ENCODE assay signal across 9 mouse cellular contexts in genomic region chr5:37091171-37091628, GRCm38 (mm10). TPM values are rescaled to one million over a fixed set of nuclear protein-coding genes. Genes with fewer than 3 reads are reported as not detected.
DNase-seq lines count a peak whose midpoint lies in the region; ATAC-seq and TF ChIP-seq lines count a peak whose summit lies in the region.
"Had no signal": no experiment of that assay in that cellular context is flagged by ENCODE, and none has a peak within 500 bp of the region (broad histone marks: within the 10 kb centered on the region; RNA-seq: fewer than 3 reads in every experiment).

No protein-coding gene starts in this region.

- H3K4me2 ChIP-seq in intestine, postnatal 0 days (replicated peaks; ENCODE audit: low read depth), result peak overlapping the region; percentile 52
- H3K4me2 ChIP-seq in stomach, embryonic 16.5 days (ENCODE audit: low read depth, low read length), result peak overlapping the region; percentile 46

- H3K27me3 ChIP-seq in intestine, postnatal 0 days (replicated peaks; ENCODE audit: control insufficient read depth, insufficient read depth, low read length), result no peaks in the 10 kb centered on the region
- H3K27me3 ChIP-seq in stomach, embryonic 16.5 days (ENCODE audit: control insufficient read depth, insufficient read depth, low read length), result peaks cover 17% of the 10 kb centered on the region

- intact Hi-C loops in left cerebral cortex, adult 2 months (cut with DNase I), result no loop called here

- peak overlapping the region; percentile 20 for H3K4me3 ChIP-seq in intestine, postnatal 0 days (ENCODE audit: low read depth, low read length)
- peak overlapping the region; percentile 37 for H3K4me3 ChIP-seq in stomach, embryonic 16.5 days (replicated peaks; ENCODE audit: low read length)
- no peak overlapping the region for H3K4me3 ChIP-seq in left cerebral cortex, adult 2 months

- ATAC-seq in intestine, postnatal 0 days, result no peak
- no peak for ATAC-seq in stomach, embryonic 16.5 days (ENCODE audit: insufficient read depth, low FRiP score)

- no peaks in the 10 kb centered on the region for H3K9me3 ChIP-seq in intestine, postnatal 0 days (ENCODE audit: control insufficient read depth)
- no peaks in the 10 kb centered on the region for H3K9me3 ChIP-seq in stomach, embryonic 16.5 days (replicated peaks; ENCODE audit: control insufficient read depth, low read length)

- TF ChIP-seq CTCF in intestine, postnatal 0 days (IDR thresholded peaks at IDR 0.05; ENCODE audit: low read depth), result peak; percentile 35
- TF ChIP-seq CTCF in left cerebral cortex, adult 2 months (IDR thresholded peaks at IDR 0.05), result no peak

- DNase-seq in adrenal gland, adult (ENCODE audit: inconsistent age in 2 of 2, low spot score in 1 of 2), result peak; percentile 67 to 72
- no peak for DNase-seq in adrenal gland, postnatal 4 days (ENCODE audit: low spot score in 2 of 2)
- DNase-seq in ES-CJ7 (ENCODE audit: low read depth, low spot score), result peak; percentile 46
- DNase-seq in embryo, embryonic 11.5 days (ENCODE audit: low read depth, low spot score), result peak; percentile 39
- no peak for DNase-seq in thymus, adult 18-20 months
- no peak for DNase-seq in left cerebral cortex, adult 2 months (ENCODE audit: extremely low spot score in 1 of 2, low spot score in 2 of 2)

- no peaks in the 10 kb centered on the region; the same call in 1 of the 2 replicates for H3K36me3 ChIP-seq in intestine, postnatal 0 days (ENCODE audit: control insufficient read depth, insufficient read depth)
- H3K36me3 ChIP-seq in stomach, embryonic 16.5 days (ENCODE audit: control insufficient read depth, insufficient read depth, low read length), result no peaks in the 10 kb centered on the region

- H3K4me1 ChIP-seq in intestine, postnatal 0 days (replicated peaks; ENCODE audit: control insufficient read depth, insufficient read depth, low read length), result no peaks in the 10 kb centered on the region
- peaks cover 9% of the 10 kb centered on the region; the same call in 1 of the 2 replicates for H3K4me1 ChIP-seq in stomach, embryonic 16.5 days (ENCODE audit: control insufficient read depth, insufficient read depth, low read length)

- no peak overlapping the region for H3K9ac ChIP-seq in intestine, postnatal 0 days (ENCODE audit: low read depth, low read length)
- H3K9ac ChIP-seq in stomach, embryonic 16.5 days (ENCODE audit: low read length), result peak overlapping the region; percentile 6; the same call in 1 of the 2 replicates

- 12% methylated on average over 43 of the region's 47 CpGs for WGBS in intestine, postnatal 0 days
- 2% methylated on average over 47 of the region's 47 CpGs for WGBS in stomach, embryonic 16.5 days

- no peak overlapping the region for H3K27ac ChIP-seq in intestine, postnatal 0 days (ENCODE audit: low read depth, low read length)
- H3K27ac ChIP-seq in stomach, embryonic 16.5 days (ENCODE audit: low read length), result no peak overlapping the region
- no peak overlapping the region for H3K27ac ChIP-seq in left cerebral cortex, adult 2 months

RNA-seq across cellular contexts. Expression of gene Gm1043, which starts 6.0 kb away (rescaled TPM):
- 1 to 10 TPM in 1 of 2 experiments, under 1 TPM in 1; 0.62 to 1.1 TPM for total RNA-seq in adrenal gland, postnatal 4 days (2021)
- polyA plus RNA-seq in intestine, postnatal 0 days (2015; fragmentation: Nextera tagmentation; extraction: Ambion mirVana), result 0.03 TPM in 1 of 2 replicates, not detected in the other
- 0.05 TPM in 2 replicates for polyA plus RNA-seq in stomach, embryonic 16.5 days (2015; fragmentation: Nextera tagmentation; extraction: Ambion mirVana)
- 10 to 100 TPM; 42.7 to 48.5 TPM for total RNA-seq in left cerebral cortex, adult 2 months (2021)
- total RNA-seq: common myeloid progenitor, adult 5-6 weeks had no signal

Comparison
In these comparisons a context has a peak if more than half of its experiments do, and no peak if none do; other contexts are left out.
1. DNase-seq: peak in adrenal gland, adult (2 of 2), ES-CJ7 (single experiment) and embryo, embryonic 11.5 days (single experiment); none in adrenal gland, postnatal 4 days (0 of 2), thymus, adult 18-20 months (0 of 2) and left cerebral cortex, adult 2 months (0 of 2).
2. RNA of gene Gm1043, which starts 6.0 kb away (total RNA-seq): 42.7 to 48.5 TPM in left cerebral cortex, adult 2 months; 0.62 to 1.1 TPM in adrenal gland, postnatal 4 days; every median in the first group is over 10 times any median in the second.